Mouse (Mus musculus) embryo, embryonic 9.5 days (tissue): Measurements from ENCODE around the gene Tada2b.

Experiments used
- DNase-seq: peaks from one replicate; pipeline ENCODE4 v3.0.0-alpha.2; 2017; ENCODE audit errors: extremely low spot score

The Tada2b gene

GRCm38 (mm10) chr5:36484171-36484990, at the start of gene Tada2b, which contains the start of gene Ccdc96:
TSS of gene Tada2b (minus strand) at chr5:36484285.
TSS of gene Ccdc96 (plus strand) at chr5:36484588.
- peak; percentile 97 for DNase-seq

GRCm38 (mm10) chr5:36530129-36530751, 46.2 kb upstream of the Tada2b start:
- peak; percentile 92 for DNase-seq

- no peak for DNase-seq
These were observed 45.6 kb upstream of the Tada2b start for GRCm38 (mm10) chr5:36529698-36530097.

- DNase-seq = no peak
These were observed 42.8 kb upstream of the Tada2b start for GRCm38 (mm10) chr5:36526921-36527320.

GRCm38 (mm10) chr5:36526274-36526673, 42.2 kb upstream of the Tada2b start:
- DNase-seq = no peak

DNA sequence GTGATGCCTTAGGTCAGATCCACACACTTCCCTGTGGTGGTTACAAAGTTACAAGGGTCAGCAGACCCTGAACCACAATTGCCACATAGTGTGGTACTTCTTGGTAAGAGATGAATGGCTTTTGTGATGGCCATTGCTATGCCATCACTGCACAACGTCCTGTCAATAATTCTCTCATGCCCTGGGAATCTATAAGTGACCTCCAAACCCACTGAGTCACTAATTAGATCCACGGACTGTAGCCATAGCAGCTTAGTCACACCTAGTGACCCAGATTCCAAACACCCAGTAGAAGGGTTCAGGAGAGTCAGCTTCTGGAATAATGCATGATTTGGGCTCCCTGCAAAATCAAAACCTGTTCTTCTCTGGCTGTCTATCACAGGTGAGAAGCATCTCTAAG, 41.1 kb upstream of the Tada2b start:
- no peak for DNase-seq

GRCm38 (mm10) chr5:36523219-36523703, 39.2 kb upstream of the Tada2b start:
- DNase-seq = no peak

- DNase-seq = no peak
These were observed 38.7 kb upstream of the Tada2b start for GRCm38 (mm10) chr5:36522782-36523181.

DNA sequence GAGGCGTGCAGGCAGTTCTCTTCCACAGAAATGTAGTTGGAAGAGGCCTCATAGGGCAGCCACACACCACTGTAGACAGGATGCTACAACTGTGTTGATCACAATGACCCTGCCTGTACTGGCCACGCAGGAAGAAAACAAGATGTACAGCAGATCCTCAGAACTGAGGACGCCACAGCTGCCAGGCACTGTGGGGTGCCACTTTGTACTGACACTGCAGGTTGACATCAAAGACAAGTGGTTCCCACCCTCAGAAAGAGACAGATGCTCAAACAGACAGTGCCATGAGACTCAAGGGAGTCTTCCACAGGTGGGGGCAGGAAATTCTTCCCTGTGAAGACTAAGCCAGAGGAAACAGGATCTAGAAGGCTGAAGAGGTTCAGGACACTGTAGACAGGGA, 35.7 kb upstream of the Tada2b start:
- no peak for DNase-seq

- no peak for DNase-seq
These were observed 33.5 kb upstream of the Tada2b start for GRCm38 (mm10) chr5:36517596-36517995.

DNA sequence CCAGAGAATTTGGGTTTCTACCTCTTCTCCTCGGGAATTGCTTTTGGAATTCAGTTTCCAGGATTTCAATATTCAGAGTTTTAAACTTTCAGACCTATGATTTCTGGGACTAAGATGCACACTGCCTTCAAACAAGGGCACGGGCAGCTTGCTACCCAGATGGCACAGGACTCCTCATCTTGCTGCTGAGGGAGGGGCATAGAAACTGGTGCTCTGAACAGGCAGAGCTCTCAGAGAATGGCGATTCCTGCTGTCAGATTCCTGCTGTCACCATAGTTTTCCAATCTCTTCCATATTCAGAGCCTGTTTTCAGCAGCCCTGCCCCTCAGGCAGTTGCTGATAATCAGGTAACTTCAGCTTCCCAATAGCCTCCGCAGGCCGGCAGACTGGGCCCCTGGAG, 31.5 kb upstream of the Tada2b start:
- DNase-seq = no peak

- DNase-seq = no peak
These were observed 31.0 kb upstream of the Tada2b start for GRCm38 (mm10) chr5:36515126-36515525.

DNA sequence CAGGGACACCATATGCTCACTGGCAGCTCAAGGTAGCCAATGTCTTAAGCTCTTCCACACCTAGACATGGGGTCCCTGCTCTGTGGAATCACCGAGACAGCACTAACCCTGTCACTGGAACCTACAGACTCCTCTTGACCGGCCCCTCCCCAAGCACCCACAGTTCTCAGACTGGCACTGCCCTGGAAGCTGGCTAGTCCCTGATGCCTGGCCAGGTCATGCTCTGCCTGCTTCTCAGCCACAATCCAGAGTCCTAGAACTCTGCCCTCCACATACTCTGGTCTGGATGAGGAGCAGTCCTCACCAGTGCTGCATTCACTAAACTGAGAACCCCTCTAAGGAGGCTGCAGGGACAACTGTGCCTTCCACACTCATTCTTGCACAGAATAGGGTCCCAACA, 26.9 kb upstream of the Tada2b start:
- no peak for DNase-seq

- no peak for DNase-seq
These were observed 24.3 kb upstream of the Tada2b start for GRCm38 (mm10) chr5:36508351-36508750.

DNA sequence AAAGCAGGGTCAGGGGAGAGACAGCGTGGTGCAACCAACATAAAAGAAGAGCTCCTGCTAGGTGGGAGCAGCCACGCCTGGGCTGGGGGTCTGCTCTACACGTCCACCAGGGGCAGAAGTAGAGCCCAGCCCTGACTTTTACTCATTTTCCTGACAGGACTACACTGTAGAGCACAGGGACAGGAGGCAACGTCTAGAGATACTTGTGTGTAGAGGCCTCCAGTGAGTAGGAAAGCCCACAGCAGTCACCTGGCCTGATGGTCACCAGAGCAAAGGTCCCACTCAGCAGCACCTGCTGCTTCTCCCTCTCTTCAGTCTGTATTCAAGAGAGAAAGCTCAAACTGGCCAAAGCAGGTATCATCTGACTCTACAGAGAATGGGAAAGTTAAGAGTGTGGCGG, 21.6 kb upstream of the Tada2b start:
- DNase-seq = no peak

DNA sequence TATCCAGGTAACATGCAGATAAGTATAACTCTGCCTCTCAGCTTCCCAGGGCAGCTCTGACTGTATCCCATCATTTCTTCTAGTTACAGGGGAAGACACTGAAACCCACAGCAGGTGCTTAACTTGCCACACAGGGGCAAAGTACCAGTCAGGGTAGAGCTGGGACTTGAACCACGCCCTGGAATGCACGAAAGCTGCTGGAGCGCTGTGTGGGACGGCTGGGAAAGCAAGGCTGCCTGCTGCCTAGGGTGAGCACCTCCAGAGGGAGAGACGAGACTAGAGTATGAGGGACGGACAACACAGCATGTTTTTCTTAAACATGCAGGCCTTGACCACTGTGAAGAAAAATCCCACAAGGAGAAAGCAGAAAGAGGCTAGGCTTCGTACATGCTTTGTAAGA, 21.1 kb upstream of the Tada2b start:
- DNase-seq = no peak

GRCm38 (mm10) chr5:36494709-36495108, 10.6 kb upstream of the Tada2b start:
- no peak for DNase-seq

GRCm38 (mm10) chr5:36493919-36494318, 9.8 kb upstream of the Tada2b start:
- DNase-seq = no peak

DNA sequence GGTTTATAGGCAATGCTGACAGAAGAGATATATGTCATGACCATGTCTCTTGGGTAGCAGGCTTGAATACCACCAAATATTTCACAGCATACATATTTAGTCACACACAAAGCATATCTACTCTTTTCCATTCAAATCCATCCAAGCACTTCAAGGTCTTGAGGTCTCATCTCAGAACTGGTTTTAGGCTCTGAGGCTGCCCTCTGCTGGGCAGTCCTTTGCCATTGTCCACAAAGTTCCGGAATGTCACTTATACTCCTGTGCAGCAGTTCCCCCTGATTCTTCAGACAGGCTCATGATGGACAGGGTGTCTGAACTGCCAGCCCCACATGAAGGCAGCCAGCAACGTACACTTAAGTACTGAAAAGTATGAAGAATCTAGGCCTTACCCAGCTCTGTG, 5.1 kb upstream of the Tada2b start:
- DNase-seq = no peak

- peak; percentile 17 for DNase-seq
These were observed 1.2 kb upstream of the Tada2b start for GRCm38 (mm10) chr5:36485306-36485705.

- peak; percentile 52 for DNase-seq
These were observed 633 bp downstream of the Tada2b start for GRCm38 (mm10) chr5:36483203-36484101.

GRCm38 (mm10) chr5:36481114-36481513, 3.0 kb downstream of the Tada2b start:
- DNase-seq = no peak
